Mouse (Mus musculus) myocyte (in vitro differentiated cells): ENCODE data around the gene Fhl3.

Experiments used
- CEBPB ChIP-seq: IDR thresholded peaks from 2 replicates; pipeline ENCODE4 v1.6.1; 2011; ENCODE audit warnings: mild to moderate bottlenecking, moderate library complexity; ENCODE audit not compliant: poor library complexity, insufficient read depth, severe bottlenecking
- E2F4 ChIP-seq: IDR thresholded peaks from one replicate; pipeline ENCODE4 v1.6.1; 2011; ENCODE audit warnings: mild to moderate bottlenecking, control low read depth, moderate library complexity; ENCODE audit not compliant: insufficient read depth
- MAX ChIP-seq: IDR thresholded peaks from one replicate; pipeline ENCODE4 v1.6.1; 2011; ENCODE audit warnings: low read depth, mild to moderate bottlenecking, control low read depth
- MYOD1 ChIP-seq, 3 experiments: IDR thresholded peaks; one replicate each; pipeline ENCODE4 v1.6.1; 2011; ENCODE audit warnings: control low read depth in 2 of 3, low read depth in 2 of 3, mild to moderate bottlenecking in 2 of 3, moderate library complexity in 1 of 3; ENCODE audit not compliant: insufficient read length in 2 of 3, control insufficient read depth in 1 of 3
- MYOG ChIP-seq, 3 experiments: IDR thresholded peaks; one replicate each; pipeline ENCODE4 v1.6.1; 2011; ENCODE audit warnings: control low read depth in 2 of 3, low read depth in 2 of 3, mild to moderate bottlenecking in 2 of 3; ENCODE audit not compliant: insufficient read length in 2 of 3, control insufficient read depth in 1 of 3, insufficient read depth in 1 of 3
- POLR2A ChIP-seq: IDR thresholded peaks from one replicate; pipeline ENCODE4 v1.6.1; 2011; ENCODE audit warnings: low read depth, mild to moderate bottlenecking, control low read depth, moderate library complexity; ENCODE audit not compliant: insufficient read length
- POLR2AphosphoS2 ChIP-seq: IDR thresholded peaks from one replicate; pipeline ENCODE4 v1.6.1; 2011; ENCODE audit warnings: low read depth, control low read depth; ENCODE audit not compliant: insufficient read length
- REST ChIP-seq: IDR thresholded peaks from one replicate; pipeline ENCODE4 v1.6.1; 2011; ENCODE audit warnings: mild to moderate bottlenecking, control low read depth, moderate library complexity; ENCODE audit not compliant: insufficient read depth, insufficient read length
- SRF ChIP-seq: IDR thresholded peaks from one replicate; pipeline ENCODE4 v1.6.1; 2011; ENCODE audit warnings: low read depth; ENCODE audit not compliant: control insufficient read depth, insufficient read length
- USF1 ChIP-seq: IDR thresholded peaks from one replicate; pipeline ENCODE4 v1.6.1; 2011; ENCODE audit warnings: low read depth, mild to moderate bottlenecking, control low read depth, moderate library complexity

DNA sequence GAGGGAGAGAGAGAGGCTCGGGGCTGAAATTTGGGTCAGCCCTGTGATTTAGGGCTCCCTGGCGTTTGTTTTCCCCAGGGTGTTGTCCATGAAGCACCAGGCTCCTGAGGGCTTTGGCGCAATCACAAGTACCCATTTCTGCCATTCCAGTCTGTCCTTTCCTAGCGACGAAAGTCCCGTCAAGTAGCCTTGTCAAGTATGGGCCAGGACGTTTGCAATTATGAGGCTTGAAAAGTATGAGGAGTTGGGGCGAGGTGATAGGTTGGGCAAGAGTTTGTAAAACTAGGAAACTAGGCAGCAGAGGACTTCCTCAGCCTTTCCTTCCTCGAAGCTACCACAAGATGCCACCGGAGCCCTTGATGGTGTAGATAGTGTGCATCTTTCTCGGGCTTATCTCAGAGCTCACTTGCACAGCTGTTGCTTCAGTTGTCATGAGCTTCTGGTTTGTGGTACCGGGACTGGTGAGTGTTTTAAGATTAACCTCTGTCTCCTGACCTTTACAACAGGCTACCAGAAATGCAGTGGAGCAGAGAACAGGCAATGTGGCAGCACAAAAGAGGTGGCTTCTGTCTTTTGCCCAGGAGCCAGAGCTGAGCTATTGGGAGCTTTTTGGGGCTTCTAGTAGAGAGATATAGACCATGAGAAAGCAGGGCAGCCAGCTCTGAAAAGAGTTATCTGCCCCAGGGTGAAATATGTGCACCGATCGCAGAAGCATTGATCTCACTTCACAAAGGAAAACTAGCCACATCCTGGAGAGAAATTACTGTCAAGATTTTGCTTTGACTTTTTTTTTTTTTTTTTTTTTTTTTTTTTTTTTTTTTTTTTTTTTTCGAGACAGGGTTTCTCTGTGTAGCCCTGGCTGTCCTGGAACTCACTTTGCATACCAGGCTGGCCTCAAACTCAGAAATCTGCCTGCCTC lies 52.0 kb downstream of the Fhl3 start:
- TF ChIP-seq POLR2A, result no peak
- TF ChIP-seq USF1, result no peak
- TF ChIP-seq MAX, result no peak
- TF ChIP-seq POLR2AphosphoS2, result no peak
- TF ChIP-seq SRF, result no peak
- peak; percentile 22 to 97 (median 86) for TF ChIP-seq MYOG (IDR thresholded peaks at IDR 0.05; ENCODE audit: control insufficient read depth in 1 of 3, insufficient read depth in 1 of 3, insufficient read length in 2 of 3, low read depth in 2 of 3)
- TF ChIP-seq CEBPB, result no peak
- peak; percentile 54 to 88 (median 84) for TF ChIP-seq MYOD1 (IDR thresholded peaks at IDR 0.05; ENCODE audit: control insufficient read depth in 1 of 3, insufficient read length in 2 of 3, low read depth in 2 of 3)
- TF ChIP-seq E2F4, result no peak
- TF ChIP-seq REST, result no peak
